Mouse (Mus musculus) left cerebral cortex, adult 18-20 months (tissue): ENCODE data around the gene Pgk2. TPM values are rescaled to one million over a fixed set of nuclear protein-coding genes. Genes with fewer than 3 reads are reported as not detected.
"Not testable (repeated sequence)": the region's sequence is repeated elsewhere in the genome, so short reads cannot be mapped to it uniquely, and the experiment has no call there.

Experiments used
- DNase-seq, 2 experiments: peaks; one replicate each; pipeline ENCODE4 v3.0.0; 2021 to 2022; ENCODE audit warnings: low spot score in 2 of 2, mixed read lengths in 1 of 2
- long read RNA-seq, 2 experiments: library from polyadenylated mRNA; stranded (forward); transcript quantifications; one replicate each; pipeline ENCODE4 v2.0.0; 2021
- total RNA-seq, 2 experiments: library from RNA; stranded (reverse); gene quantifications; 2 replicates each; pipeline ENCODE4 v1.2.3; 2021

The Pgk2 gene
- not detected for total RNA-seq
- long read RNA-seq, experiment 1: 0 reads
- long read RNA-seq, experiment 2: 0 reads

DNA sequence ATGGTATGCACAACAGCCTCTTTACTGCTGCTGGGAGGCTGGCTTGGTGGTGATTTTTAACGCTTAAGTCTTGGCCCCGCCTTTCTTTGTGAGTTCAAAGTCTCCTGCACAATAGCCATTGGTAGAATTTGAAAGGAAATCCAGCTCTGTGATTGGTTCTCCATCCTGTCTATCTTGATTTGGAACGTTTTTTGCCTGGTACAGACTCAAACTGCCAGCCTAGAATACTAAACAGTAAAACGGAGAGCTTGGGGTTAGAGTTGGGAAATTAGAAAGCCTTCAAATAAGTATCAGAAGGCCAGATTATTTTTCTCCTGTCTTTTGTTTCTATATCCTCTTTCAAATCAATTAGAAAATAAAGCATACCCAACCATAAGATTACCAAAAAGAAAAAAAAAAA lies at the start of gene Pgk2:
Gene Pgk2 (minus strand): TSS at position 101 of the 400 bp plus-strand sequence.
- no peak for DNase-seq

DNA sequence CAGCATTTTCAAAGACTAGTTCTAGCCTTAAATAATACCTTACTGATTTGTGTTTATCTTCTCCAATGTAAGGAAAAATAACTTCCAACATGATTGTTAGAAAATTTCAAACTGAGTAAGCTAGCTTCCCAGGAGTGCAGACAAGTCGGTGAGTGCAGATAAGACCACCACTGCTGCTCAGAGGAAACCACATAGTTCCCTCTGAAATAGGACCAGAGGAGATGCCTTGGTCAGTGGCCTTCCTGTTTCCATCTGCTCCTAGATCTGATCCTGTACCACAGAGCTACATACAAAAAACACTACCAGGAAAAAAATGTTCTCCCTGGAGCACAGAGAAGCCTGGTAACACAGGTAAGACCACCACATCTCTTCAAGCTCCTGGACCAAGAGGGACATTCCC lies 44.0 kb upstream of the Pgk2 start:
- no peak for DNase-seq

DNA sequence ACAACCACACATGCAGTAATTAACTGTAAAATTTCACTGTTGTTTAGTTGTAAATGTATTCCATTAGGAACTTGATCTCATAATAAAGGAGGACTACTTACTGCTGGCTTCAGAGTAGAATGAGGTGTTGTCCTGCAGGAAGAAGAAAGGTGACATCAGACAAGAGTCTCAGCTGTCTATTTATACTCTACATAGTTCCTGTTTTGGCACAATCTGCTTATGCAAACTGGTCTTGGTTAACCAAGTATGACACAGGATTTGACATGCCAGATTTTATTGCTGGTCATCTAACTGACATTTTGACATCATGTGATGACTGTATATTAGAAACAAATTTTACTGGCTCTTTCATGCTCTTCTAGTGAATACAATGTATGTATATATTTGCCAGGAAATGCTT lies 33.7 kb upstream of the Pgk2 start, which contains the start of gene Crisp3:
Gene Crisp3 (minus strand): TSS at position 154 of the 400 bp plus-strand sequence.
- no peak for DNase-seq

DNA sequence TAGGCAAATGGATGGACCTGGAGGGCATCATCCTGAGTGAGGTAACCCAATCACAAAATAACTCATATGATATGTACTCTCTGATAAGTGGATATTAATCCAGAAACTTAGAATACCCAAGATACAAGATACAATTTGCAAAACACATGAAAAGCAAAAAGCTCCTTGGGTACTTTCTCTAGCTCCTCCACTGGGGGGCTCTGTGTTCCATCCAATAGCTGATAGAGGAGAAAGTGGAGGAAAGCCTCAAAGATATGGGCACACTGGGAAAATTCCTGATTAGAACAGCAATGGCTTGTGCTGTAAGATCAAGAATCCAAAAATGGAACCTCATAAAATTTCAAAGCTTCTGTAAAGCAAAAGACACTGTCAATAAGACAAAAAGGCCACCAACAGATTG lies 6.6 kb downstream of the Pgk2 start:
- DNase-seq: not testable (repeated sequence)

DNA sequence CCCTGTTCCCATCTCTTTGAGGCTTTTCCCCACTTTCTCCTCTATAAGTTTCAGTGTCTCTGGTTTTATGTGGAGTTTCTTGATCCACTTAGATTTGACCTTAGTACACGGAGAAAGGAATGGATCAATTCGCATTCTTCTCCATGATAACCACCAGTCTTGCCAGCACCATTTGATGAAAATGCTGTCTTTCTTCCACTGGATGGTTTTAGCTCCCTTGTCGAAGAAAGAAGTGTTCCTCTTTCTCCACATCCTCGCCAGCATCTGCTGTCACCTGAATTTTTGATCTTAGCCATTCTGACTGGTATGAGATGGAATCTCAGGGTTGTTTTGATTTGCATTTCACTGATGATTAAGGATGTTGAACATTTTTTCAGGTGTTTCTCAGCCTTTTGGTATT lies 18.2 kb downstream of the Pgk2 start:
- not testable (repeated sequence) for DNase-seq

DNA sequence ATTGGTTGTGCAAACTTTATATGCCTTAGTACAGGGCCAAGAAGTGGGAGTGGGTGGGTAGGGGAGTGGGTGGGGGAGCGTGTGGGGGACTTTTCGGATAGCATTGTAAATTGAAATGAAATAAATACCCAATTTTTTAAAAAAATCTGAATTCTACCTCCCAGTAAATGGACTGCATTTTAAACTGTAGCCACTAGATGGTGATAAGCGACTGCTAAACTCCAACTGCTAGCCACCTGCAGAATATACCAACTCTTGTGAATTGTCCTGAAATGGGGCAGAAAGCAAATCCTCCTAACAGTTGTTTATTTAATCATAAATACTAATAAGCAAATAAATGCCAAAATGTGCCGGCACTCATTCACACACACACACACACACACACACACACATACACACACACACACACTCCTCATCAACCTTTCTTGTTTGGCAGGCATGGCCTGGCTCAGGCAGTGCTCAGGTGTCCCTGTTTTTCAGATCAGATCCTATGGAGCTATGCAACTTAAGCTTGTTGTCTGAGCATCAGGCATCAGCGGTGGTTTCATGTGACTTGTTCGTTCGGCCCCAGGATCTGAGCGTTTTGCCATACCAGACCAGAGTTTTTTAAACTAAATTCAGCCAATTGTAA lies 50.6 kb downstream of the Pgk2 start:
- DNase-seq: not testable (repeated sequence)

Other genes starting within 250 kb of the Pgk2 start
- gene AC192777.2, start 113.2 kb downstream of the Pgk2 start, total RNA-seq: not detected
- gene Crisp3, start 33.6 kb upstream of the Pgk2 start, total RNA-seq: not detected
- gene Crisp1, start 110.6 kb upstream of the Pgk2 start, total RNA-seq: not detected